Mouse (Mus musculus) retina, postnatal 1 day (tissue): Measurements from ENCODE around the gene Erh.

ENCODE experiments used
- DNase-seq: peaks from one replicate; pipeline ENCODE4 v3.0.0-alpha.2; 2012

The Erh gene

GRCm38 (mm10) chr12:80615371-80616257, 28.5 kb downstream of the Erh start:
- no peak for DNase-seq

- no peak for DNase-seq
Measured at GRCm38 (mm10) chr12:80612113-80612791, 31.9 kb downstream of the Erh start.

- DNase-seq, result no peak
Measured at GRCm38 (mm10) chr12:80609928-80610327, 34.2 kb downstream of the Erh start.

- DNase-seq, result no peak
Measured at GRCm38 (mm10) chr12:80608576-80608975, 35.6 kb downstream of the Erh start.

GRCm38 (mm10) chr12:80604218-80604617, 39.9 kb downstream of the Erh start:
- no peak for DNase-seq

- DNase-seq, result no peak
Measured at GRCm38 (mm10) chr12:80603566-80603965, 40.6 kb downstream of the Erh start.

- DNase-seq, result no peak
Measured at GRCm38 (mm10) chr12:80602432-80602831, 41.7 kb downstream of the Erh start.

- DNase-seq, result no peak
Measured at GRCm38 (mm10) chr12:80601597-80602269, 42.4 kb downstream of the Erh start.

- no peak for DNase-seq
Measured at GRCm38 (mm10) chr12:80598756-80599155, 45.4 kb downstream of the Erh start.

- DNase-seq, result no peak
Measured at GRCm38 (mm10) chr12:80598236-80598635, 45.9 kb downstream of the Erh start.

- DNase-seq, result no peak
Measured at GRCm38 (mm10) chr12:80595968-80596367, 48.2 kb downstream of the Erh start.

GRCm38 (mm10) chr12:80595566-80595965, 48.6 kb downstream of the Erh start:
- DNase-seq, result no peak

- DNase-seq, result no peak
Measured at GRCm38 (mm10) chr12:80594781-80595180, 49.4 kb downstream of the Erh start.

- no peak for DNase-seq
Measured at GRCm38 (mm10) chr12:80594141-80594540, 50.0 kb downstream of the Erh start.

GRCm38 (mm10) chr12:80584973-80585372, 59.2 kb downstream of the Erh start:
- no peak for DNase-seq
